ENCODE assay signal across 8 mouse cellular contexts in the genomic region with DNA sequence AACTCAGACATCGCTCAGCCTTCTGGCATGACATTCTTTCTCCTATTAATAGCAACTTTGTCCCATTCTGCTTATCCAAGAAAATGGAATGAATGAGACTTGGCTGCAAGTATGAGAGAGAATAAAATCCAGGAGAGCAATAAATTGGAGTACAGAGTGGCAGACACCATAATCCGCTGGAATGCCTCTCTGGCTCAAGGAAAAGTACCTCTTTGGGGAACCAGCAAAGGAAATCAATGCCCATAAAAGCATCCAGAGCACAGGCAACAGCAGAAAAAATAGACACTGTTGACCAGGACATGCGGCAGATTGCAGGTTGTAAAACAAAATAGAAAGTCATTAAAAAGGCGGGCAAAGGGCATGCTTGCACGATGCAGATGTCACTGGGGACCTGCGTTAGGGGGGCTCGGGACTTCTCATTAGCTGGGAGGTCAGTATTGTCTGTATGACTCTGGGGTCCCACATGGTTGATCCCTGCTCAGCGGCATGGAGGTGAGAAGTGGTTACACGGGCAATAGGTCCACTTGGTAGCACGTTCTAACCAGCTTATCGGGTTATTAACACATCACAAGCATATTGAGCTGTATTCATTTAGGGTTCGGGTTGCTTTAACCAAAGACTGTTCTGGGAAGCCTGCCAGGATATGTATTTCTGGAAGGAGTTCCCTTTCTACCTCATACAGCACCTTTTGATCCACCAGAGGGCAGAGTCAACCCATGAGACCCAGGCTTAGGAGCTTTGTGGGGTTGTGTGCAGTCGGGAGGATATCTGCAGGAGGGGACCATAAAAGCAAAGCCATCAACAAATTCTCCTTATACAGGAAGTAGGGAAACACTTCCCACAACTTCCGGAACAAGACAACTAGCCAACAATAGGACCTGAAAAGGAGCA.
DNase-seq lines count a peak whose midpoint lies in the region; ATAC-seq and TF ChIP-seq lines count a peak whose summit lies in the region.

No protein-coding gene starts in this region.

- peak; percentile 2 for TF ChIP-seq CTCF in ES-Bruce4 (IDR thresholded peaks at IDR 0.05; ENCODE audit: low read depth, low read length)

- H3K36me3 ChIP-seq in ES-Bruce4 (ENCODE audit: control insufficient read depth, insufficient read depth, low read length, poor library complexity, severe bottlenecking), result no peaks in the 10 kb centered on the region
- no peaks in the 10 kb centered on the region for H3K36me3 ChIP-seq in forebrain, embryonic 12.5 days (replicated peaks)
- H3K36me3 ChIP-seq in hindbrain, embryonic 11.5 days (ENCODE audit: control insufficient read depth, insufficient read depth, low read length), result no peaks in the 10 kb centered on the region
- no peaks in the 10 kb centered on the region for H3K36me3 ChIP-seq in midbrain, embryonic 15.5 days (replicated peaks)

- TF ChIP-seq POLR2A in ES-Bruce4 (IDR thresholded peaks at IDR 0.05; ENCODE audit: insufficient read depth, low read length), result no peak

- TF ChIP-seq EP300 in ES-Bruce4 (IDR thresholded peaks at IDR 0.05; ENCODE audit: insufficient read depth, low read depth, low read length), result no peak

- peak; percentile 73 for DNase-seq in adrenal gland, postnatal 14 days
- peak; percentile 59 for DNase-seq in hindbrain, embryonic 11.5 days (ENCODE audit: low spot score)
- peak; percentile 35 for DNase-seq in layer of hippocampus, adult 9-10 months (ENCODE audit: low spot score)

- H3K4me3 ChIP-seq in ES-Bruce4 (ENCODE audit: low read depth, low read length), result no peak overlapping the region
- no peak overlapping the region for H3K4me3 ChIP-seq in forebrain, embryonic 12.5 days (replicated peaks)
- H3K4me3 ChIP-seq in hindbrain, embryonic 11.5 days (ENCODE audit: low read depth, low read length), result no peak overlapping the region
- no peak overlapping the region for H3K4me3 ChIP-seq in midbrain, embryonic 15.5 days

- H3K27ac ChIP-seq in ES-Bruce4 (ENCODE audit: insufficient read depth, low read length), result no peak overlapping the region
- H3K27ac ChIP-seq in forebrain, embryonic 12.5 days, result no peak overlapping the region
- H3K27ac ChIP-seq in hindbrain, embryonic 11.5 days (ENCODE audit: low read depth, low read length), result no peak overlapping the region
- H3K27ac ChIP-seq in midbrain, embryonic 15.5 days, result no peak overlapping the region

- no peak overlapping the region for H3K9ac ChIP-seq in ES-Bruce4 (ENCODE audit: low read depth, poor library complexity, severe bottlenecking)
- no peak overlapping the region for H3K9ac ChIP-seq in forebrain, embryonic 12.5 days
- H3K9ac ChIP-seq in hindbrain, embryonic 11.5 days (ENCODE audit: low read depth, low read length), result no peak overlapping the region
- H3K9ac ChIP-seq in midbrain, embryonic 15.5 days, result no peak overlapping the region

- no peaks in the 10 kb centered on the region for H3K9me3 ChIP-seq in ES-Bruce4 (replicated peaks; ENCODE audit: control insufficient read depth, insufficient read depth, low read length, poor library complexity, severe bottlenecking)
- H3K9me3 ChIP-seq in forebrain, embryonic 12.5 days, result no peaks in the 10 kb centered on the region
- H3K9me3 ChIP-seq in hindbrain, embryonic 11.5 days (ENCODE audit: control insufficient read depth, low read length), result no peaks in the 10 kb centered on the region
- no peaks in the 10 kb centered on the region for H3K9me3 ChIP-seq in midbrain, embryonic 15.5 days

- no peaks in the 10 kb centered on the region for H3K4me1 ChIP-seq in ES-Bruce4 (ENCODE audit: control insufficient read depth, insufficient read depth, low read length)
- peaks cover 21% of the 10 kb centered on the region; the same call in 1 of the 2 replicates for H3K4me1 ChIP-seq in forebrain, embryonic 12.5 days
- H3K4me1 ChIP-seq in hindbrain, embryonic 11.5 days (replicated peaks; ENCODE audit: control insufficient read depth, insufficient read depth, low read length), result no peaks in the 10 kb centered on the region
- H3K4me1 ChIP-seq in midbrain, embryonic 15.5 days, result peaks cover 21% of the 10 kb centered on the region

- no peak overlapping the region for H3K4me2 ChIP-seq in forebrain, embryonic 12.5 days
- no peak overlapping the region for H3K4me2 ChIP-seq in hindbrain, embryonic 11.5 days (replicated peaks; ENCODE audit: low read depth, low read length)
- no peak overlapping the region for H3K4me2 ChIP-seq in midbrain, embryonic 15.5 days

- no peaks in the 10 kb centered on the region; the same call in 1 of the 2 replicates for H3K27me3 ChIP-seq in ES-Bruce4 (ENCODE audit: control insufficient read depth, insufficient read depth, low read length, poor library complexity, severe bottlenecking)
- H3K27me3 ChIP-seq in forebrain, embryonic 12.5 days, result no peaks in the 10 kb centered on the region
- H3K27me3 ChIP-seq in hindbrain, embryonic 11.5 days (ENCODE audit: control insufficient read depth, insufficient read depth, low read length), result no peaks in the 10 kb centered on the region
- no peaks in the 10 kb centered on the region for H3K27me3 ChIP-seq in midbrain, embryonic 15.5 days (replicated peaks)

- peak; percentile 77 for ATAC-seq in forebrain, embryonic 12.5 days (ENCODE audit: low FRiP score)
- ATAC-seq in hindbrain, embryonic 11.5 days (ENCODE audit: low FRiP score), result no peak
- ATAC-seq in midbrain, embryonic 15.5 days (replicated peaks), result peak; percentile 59
- no peak for ATAC-seq in erythroid progenitor cell, adult 5-6 weeks (replicated peaks; ENCODE audit: low FRiP score, poor library complexity, severe bottlenecking)
- ATAC-seq in granulocyte monocyte progenitor cell, adult 5-6 weeks (replicated peaks; ENCODE audit: poor library complexity, severe bottlenecking), result no peak

- 63% methylated on average over 14 of the region's 14 CpGs for WGBS in forebrain, embryonic 12.5 days
- WGBS in hindbrain, embryonic 11.5 days, result 69% methylated on average over 14 of the region's 14 CpGs
- whole genome bisulfite sequencing in midbrain, embryonic 15.5 days, result 53% methylated on average over 14 of the region's 14 CpGs

Comparison
In these comparisons a context has a peak if more than half of its experiments do, and no peak if none do; other contexts are left out.
1. ATAC-seq: peak in forebrain, embryonic 12.5 days (single experiment) and midbrain, embryonic 15.5 days (single experiment); none in hindbrain, embryonic 11.5 days (single experiment), erythroid progenitor cell, adult 5-6 weeks (single experiment) and granulocyte monocyte progenitor cell, adult 5-6 weeks (single experiment).
2. Peak in every context shown above with its lines, with median percentiles within 50 percentile points of each other: DNase-seq.